Mouse (Mus musculus) hindbrain, embryonic 16.5 days (tissue): ENCODE measurements around the gene Spryd3. TPM values are rescaled to one million over a fixed set of nuclear protein-coding genes. Genes with fewer than 3 reads are reported as not detected.
"Not testable (repeated sequence)": the region's sequence is repeated elsewhere in the genome, so short reads cannot be mapped to it uniquely, and the experiment has no call there.

ENCODE experiments used
- ATAC-seq: fragments of 200-750 bp; cut with Nextera tagmentation; 2 replicates; pipeline ENCODE4 v1.8.0; 2017; ENCODE audit warnings: moderate TSS enrichment, moderate library complexity
- H3K27ac ChIP-seq: fragments of 300-500 bp; sonication (generic); 2 replicates; pipeline ENCODE4 v1.5.1; 2014; ENCODE audit warnings: low read depth, mild to moderate bottlenecking, control low read depth, low read length, moderate library complexity
- H3K27me3 ChIP-seq: fragments of 300-500 bp; sonication (generic); replicated peaks from 2 replicates; pipeline ENCODE4 v1.6.1; 2014; ENCODE audit warnings: low read length; ENCODE audit not compliant: control insufficient read depth, insufficient read depth
- H3K36me3 ChIP-seq: fragments of 300-500 bp; sonication (generic); 2 replicates; pipeline ENCODE4 v1.6.1; 2014; ENCODE audit warnings: mild to moderate bottlenecking, low read length, moderate library complexity, mixed read lengths; ENCODE audit not compliant: control insufficient read depth, insufficient read depth
- H3K4me1 ChIP-seq: fragments of 300-500 bp; sonication (generic); 2 replicates; pipeline ENCODE4 v1.6.1; 2014; ENCODE audit warnings: low read depth, low read length; ENCODE audit not compliant: control insufficient read depth, insufficient read depth
- H3K4me2 ChIP-seq: fragments of 300-500 bp; sonication (generic); 2 replicates; pipeline ENCODE4 v1.6.1; 2014; ENCODE audit warnings: mild to moderate bottlenecking, low read length, control low read depth, moderate library complexity
- H3K4me3 ChIP-seq: fragments of 300-500 bp; sonication (generic); 2 replicates; pipeline ENCODE4 v1.5.1; 2014; ENCODE audit warnings: mild to moderate bottlenecking, low read length, control low read depth, moderate library complexity
- H3K9ac ChIP-seq: fragments of 300-500 bp; sonication (generic); 2 replicates; pipeline ENCODE4 v1.6.1; 2014; ENCODE audit warnings: low read depth, mild to moderate bottlenecking, control low read depth, low read length, moderate library complexity
- H3K9me3 ChIP-seq: fragments of 300-500 bp; sonication (generic); 2 replicates; pipeline ENCODE4 v1.6.1; 2014; ENCODE audit warnings: mild to moderate bottlenecking, low read length, moderate library complexity; ENCODE audit not compliant: control insufficient read depth
- WGBS: fragments of 180-500 bp; shearing (Covaris S2); extraction: QIAGEN DNeasy Blood & Tissue Kit; methylation state at CpG from one replicate; pipeline ENCODE4 v1.1.7; 2014; 5-methylcytosine and 5-hydroxymethylcytosine counted together
- polyA plus RNA-seq: library from polyadenylated mRNA; unstranded; fragments of >200 nt; fragmentation: Nextera tagmentation; extraction: Ambion mirVana; gene quantifications from 2 replicates; pipeline ENCODE4 v1.2.1, GENCODE M21; 2015

The Spryd3 gene
- polyA plus RNA-seq, 1 experiment from 2014 or later = 108 TPM

GRCm38 (mm10) chr15:102169064-102169463 lies 33.0 kb upstream of the Spryd3 start:
- Histone ChIP-seq H3K36me3 (no peaks in the 10 kb centered on the region), H3K9me3 (peaks cover 3% of the 10 kb centered on the region; the same call in 1 of the 2 replicates), H3K27ac (no peak overlapping the region), H3K4me2 (no peak overlapping the region), H3K27me3 (no peaks in the 10 kb centered on the region), H3K4me1 (no peaks in the 10 kb centered on the region), H3K4me3 (no peak overlapping the region), H3K9ac (no peak overlapping the region)
- no peak for ATAC-seq
- WGBS = 62% methylated on average over 2 of the region's 2 CpGs

DNA sequence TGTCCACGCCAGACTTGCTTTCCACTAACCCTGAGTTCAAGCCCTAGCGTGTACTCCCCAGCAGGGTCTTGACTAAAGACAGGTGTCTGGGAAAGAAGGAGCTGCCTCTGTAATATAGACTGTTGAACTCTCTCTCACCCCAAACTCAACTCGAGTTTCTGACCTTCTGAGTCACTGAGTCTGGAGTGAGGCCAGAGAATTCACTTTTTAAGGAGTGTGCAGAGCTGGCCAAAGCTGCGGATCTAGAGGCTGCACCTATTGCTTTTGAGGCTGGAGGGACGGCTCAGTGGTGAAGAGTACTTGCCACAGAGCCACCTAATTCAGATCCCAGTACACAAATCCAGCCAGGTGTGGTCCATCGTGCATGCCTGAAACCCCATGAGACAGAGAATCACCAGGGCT lies 31.6 kb upstream of the Spryd3 start:
- Histone ChIP-seq H3K9me3 (peaks cover 3% of the 10 kb centered on the region; the same call in 1 of the 2 replicates), H3K4me2 (no peak overlapping the region), H3K9ac (no peak overlapping the region), H3K27ac (no peak overlapping the region), H3K4me3 (no peak overlapping the region), H3K27me3 (no peaks in the 10 kb centered on the region), H3K36me3 (no peaks in the 10 kb centered on the region), H3K4me1 (no peaks in the 10 kb centered on the region)
- 64% methylated on average over 6 of the region's 6 CpGs for WGBS
- no peak for ATAC-seq

DNA sequence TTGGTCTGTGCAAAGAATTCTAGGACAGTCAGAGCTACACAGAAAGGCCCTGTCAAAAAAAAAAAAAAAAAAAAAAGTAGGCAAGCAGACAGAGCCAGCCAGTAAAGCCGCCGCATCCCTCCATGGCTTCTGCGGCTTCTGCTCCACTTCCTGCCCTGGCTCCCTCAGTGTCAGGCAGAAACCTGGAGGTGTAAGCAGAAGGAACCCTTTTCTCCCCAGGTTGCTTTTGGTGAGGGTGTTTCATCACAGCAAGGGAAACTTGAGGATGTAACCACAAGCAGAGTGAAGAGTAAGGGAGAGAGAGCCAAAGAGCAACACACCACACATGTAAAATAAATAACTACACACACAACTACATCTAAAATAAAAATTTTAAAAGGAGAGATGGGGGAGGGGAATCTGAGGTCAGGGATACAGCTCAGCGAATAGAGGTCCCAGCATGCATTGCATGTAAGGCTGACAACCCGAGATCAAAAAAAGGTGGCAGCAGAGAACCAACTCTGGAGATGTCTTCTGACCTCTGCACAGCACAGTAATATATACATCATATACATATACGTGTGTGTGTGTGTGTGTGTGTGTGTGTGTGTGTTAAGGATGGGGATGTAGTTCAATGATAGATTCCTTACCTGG lies 29.6 kb upstream of the Spryd3 start:
- H3K4me1 ChIP-seq = no peaks in the 10 kb centered on the region
- WGBS = 58% methylated on average over 6 of the region's 6 CpGs
- no peaks in the 10 kb centered on the region for H3K27me3 ChIP-seq
- no peaks in the 10 kb centered on the region for H3K36me3 ChIP-seq
- H3K9ac ChIP-seq = no peak overlapping the region
- ATAC-seq = no peak
- no peak overlapping the region for H3K4me3 ChIP-seq
- H3K4me2 ChIP-seq = no peak overlapping the region
- H3K9me3 ChIP-seq = no peaks in the 10 kb centered on the region
- no peak overlapping the region for H3K27ac ChIP-seq

GRCm38 (mm10) chr15:102163900-102164693 lies 28.1 kb upstream of the Spryd3 start:
- WGBS = 57% methylated on average over 3 of the region's 3 CpGs
- H3K9ac ChIP-seq = no peak overlapping the region
- no peak overlapping the region for H3K4me2 ChIP-seq
- no peak overlapping the region for H3K4me3 ChIP-seq
- no peaks in the 10 kb centered on the region for H3K27me3 ChIP-seq
- H3K27ac ChIP-seq = no peak overlapping the region
- H3K36me3 ChIP-seq = no peaks in the 10 kb centered on the region
- H3K9me3 ChIP-seq = no peaks in the 10 kb centered on the region
- ATAC-seq = no peak
- no peaks in the 10 kb centered on the region for H3K4me1 ChIP-seq

- 63% methylated on average over 26 of the region's 27 CpGs for WGBS
- Histone ChIP-seq H3K9ac (no peak overlapping the region), H3K9me3 (no peaks in the 10 kb centered on the region), H3K36me3 (no peaks in the 10 kb centered on the region), H3K4me2 (no peak overlapping the region), H3K27me3 (no peaks in the 10 kb centered on the region), H3K4me1 (peaks cover 5% of the 10 kb centered on the region), H3K4me3 (no peak overlapping the region), H3K27ac (no peak overlapping the region)
- no peak for ATAC-seq
These were observed 24.5 kb upstream of the Spryd3 start for GRCm38 (mm10) chr15:102160415-102161060.

GRCm38 (mm10) chr15:102156836-102157235 lies 20.8 kb upstream of the Spryd3 start:
- Histone ChIP-seq H3K9me3 (no peaks in the 10 kb centered on the region), H3K9ac (no peak overlapping the region), H3K36me3 (no peaks in the 10 kb centered on the region), H3K4me3 (no peak overlapping the region), H3K4me1 (peaks cover 5% of the 10 kb centered on the region), H3K27me3 (no peaks in the 10 kb centered on the region), H3K4me2 (peak overlapping the region; percentile 32; the same call in 1 of the 2 replicates), H3K27ac (no peak overlapping the region; the same call in 1 of the 2 replicates)
- 23% methylated on average over 20 of the region's 20 CpGs for WGBS
- peak; percentile 58 for ATAC-seq

- WGBS = 93% methylated on average over 6 of the region's 6 CpGs
- H3K4me1 ChIP-seq, H3K4me3 ChIP-seq, H3K36me3 ChIP-seq, H3K4me2 ChIP-seq, H3K27me3 ChIP-seq, ATAC-seq, H3K9me3 ChIP-seq, H3K27ac ChIP-seq, H3K9ac ChIP-seq: not testable (repeated sequence)
These were observed 19.0 kb upstream of the Spryd3 start for GRCm38 (mm10) chr15:102155006-102155405.

DNA sequence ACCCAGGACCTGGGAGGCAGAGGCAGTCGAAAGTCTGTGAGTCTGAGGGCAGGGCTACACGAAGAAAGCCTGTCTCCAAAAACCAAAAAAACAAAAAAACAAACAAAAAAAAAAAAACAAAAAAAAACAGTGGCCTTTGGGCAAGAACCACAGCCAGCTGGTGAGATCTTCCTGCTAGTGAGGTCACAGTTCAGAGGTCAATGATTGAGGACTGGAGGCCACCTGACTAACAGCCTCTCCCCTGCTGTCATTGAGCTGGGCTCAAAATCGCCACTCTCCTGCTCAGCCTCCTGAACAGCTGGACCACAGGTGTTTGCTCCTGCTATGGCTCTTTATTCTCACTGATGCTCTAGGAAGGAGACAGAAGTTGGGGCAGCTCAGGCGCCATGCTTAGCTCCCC lies 16.6 kb upstream of the Spryd3 start:
- no peak overlapping the region for H3K4me2 ChIP-seq
- peaks cover 5% of the 10 kb centered on the region for H3K4me1 ChIP-seq
- no peaks in the 10 kb centered on the region for H3K9me3 ChIP-seq
- no peak for ATAC-seq
- 22% methylated on average over 4 of the region's 4 CpGs for WGBS
- H3K9ac ChIP-seq = no peak overlapping the region
- H3K27ac ChIP-seq = no peak overlapping the region
- no peaks in the 10 kb centered on the region for H3K27me3 ChIP-seq
- H3K4me3 ChIP-seq = no peak overlapping the region
- H3K36me3 ChIP-seq = no peaks in the 10 kb centered on the region
